In genomic region chr6:8472125-8472524, GRCm38 (mm10) we compare ENCODE assay signal across 21 mouse cellular contexts. TPM values are rescaled to one million over a fixed set of nuclear protein-coding genes. Genes with fewer than 3 reads are reported as not detected.
A peak's percentile ranks its signal among the peaks of the same experiment; 100 is the strongest.
DNase-seq lines count a peak whose midpoint lies in the region; ATAC-seq and TF ChIP-seq lines count a peak whose summit lies in the region.
"Had no signal": no experiment of that assay in that cellular context is flagged by ENCODE, and none has a peak within 500 bp of the region (broad histone marks: within the 10 kb centered on the region; RNA-seq: fewer than 3 reads in every experiment).

No protein-coding gene starts in this region.

- DNase-seq in gastrocnemius, adult 2 months, result no peak
- DNase-seq in gastrocnemius, adult 18-20 months (ENCODE audit: low spot score), result no peak
- no peak for DNase-seq in heart, adult 8-10 months (ENCODE audit: low spot score)
- no peak for DNase-seq in lung, embryonic 14.5 days
- DNase-seq in lung, adult 18-20 months, result no peak
- peak; percentile 42 for DNase-seq in adipocyte (ENCODE audit: low spot score)
- no peak for DNase-seq in right cerebral cortex, adult 2 months (ENCODE audit: low spot score in 2 of 2)
- DNase-seq: adrenal gland, postnatal 25 days; cerebellum, adult 11 months; cerebellum, adult 8-10 months; cerebellum, postnatal 14 days; embryo, embryonic 11 days; gastrocnemius, postnatal 10 days; kidney, adult 18-20 months had no signal

- ATAC-seq in heart, embryonic 11.5 days (replicated peaks; ENCODE audit: insufficient number of reproducible peaks, low FRiP score, low TSS enrichment), result no peak
- no peak for ATAC-seq in lung, embryonic 14.5 days (ENCODE audit: insufficient read depth)
- ATAC-seq: forebrain, embryonic 14.5 days; hindbrain, postnatal 0 days had no signal

- intact Hi-C loops in gastrocnemius, adult 2 months (cut with DNase I), result no loop called here

- H3K36me3 ChIP-seq in heart, embryonic 11.5 days (ENCODE audit: control insufficient read depth, insufficient read depth, low read length), result no peaks in the 10 kb centered on the region
- no peaks in the 10 kb centered on the region for H3K36me3 ChIP-seq in lung, embryonic 14.5 days (ENCODE audit: insufficient read depth)
- H3K36me3 ChIP-seq: embryonic facial prominence, embryonic 15.5 days; forebrain, embryonic 10.5 days; hindbrain, embryonic 12.5 days had no signal

- TF ChIP-seq CTCF in gastrocnemius, adult 2 months (IDR thresholded peaks at IDR 0.05), result no peak
- TF ChIP-seq CTCF in lung, embryonic 14.5 days (IDR thresholded peaks at IDR 0.05; ENCODE audit: low read depth), result no peak

- H3K9me3 ChIP-seq in heart, embryonic 11.5 days (replicated peaks; ENCODE audit: control insufficient read depth, low read length), result no peaks in the 10 kb centered on the region
- no peaks in the 10 kb centered on the region for H3K9me3 ChIP-seq in lung, embryonic 14.5 days (ENCODE audit: low read depth, low read length)
- H3K9me3 ChIP-seq: embryonic facial prominence, embryonic 15.5 days; forebrain, embryonic 10.5 days; hindbrain, embryonic 12.5 days had no signal

- H3K27me3 ChIP-seq in heart, embryonic 11.5 days (ENCODE audit: control insufficient read depth, insufficient read depth, low read length), result no peaks in the 10 kb centered on the region
- H3K27me3 ChIP-seq in lung, embryonic 14.5 days (ENCODE audit: insufficient read depth, low read length), result no peaks in the 10 kb centered on the region
- H3K27me3 ChIP-seq: embryonic facial prominence, embryonic 15.5 days; hindbrain, embryonic 12.5 days had no signal

- peaks cover 20% of the 10 kb centered on the region for H3K4me1 ChIP-seq in heart, embryonic 11.5 days (ENCODE audit: control insufficient read depth, insufficient read depth, low read length)
- H3K4me1 ChIP-seq in lung, embryonic 14.5 days (ENCODE audit: insufficient read depth), result peaks cover 25% of the 10 kb centered on the region
- H3K4me1 ChIP-seq: embryonic facial prominence, embryonic 15.5 days; hindbrain, embryonic 12.5 days had no signal

- no peak overlapping the region for H3K9ac ChIP-seq in heart, embryonic 11.5 days (ENCODE audit: low read depth, low read length)
- no peak overlapping the region for H3K9ac ChIP-seq in lung, embryonic 14.5 days
- H3K9ac ChIP-seq: embryonic facial prominence, embryonic 15.5 days; hindbrain, embryonic 12.5 days had no signal

- no peak overlapping the region for H3K4me3 ChIP-seq in gastrocnemius, adult 2 months
- no peak overlapping the region for H3K4me3 ChIP-seq in heart, embryonic 11.5 days (ENCODE audit: low read depth, low read length)
- no peak overlapping the region for H3K4me3 ChIP-seq in lung, embryonic 14.5 days (ENCODE audit: low read depth, low read length)
- H3K4me3 ChIP-seq: embryonic facial prominence, embryonic 15.5 days; erythroblast, embryonic 14.5 days; forebrain, embryonic 10.5 days; hindbrain, embryonic 12.5 days had no signal

- 62% methylated on average over 3 of the region's 3 CpGs for WGBS in heart, embryonic 11.5 days (ENCODE audit: insufficient replicate concordance)
- WGBS in lung, embryonic 14.5 days, result 75% methylated on average over 3 of the region's 3 CpGs

- peak overlapping the region; percentile 62 for H3K27ac ChIP-seq in gastrocnemius, adult 2 months
- peak overlapping the region; percentile 24; the same call in 1 of the 2 replicates for H3K27ac ChIP-seq in heart, embryonic 11.5 days (ENCODE audit: low read depth, low read length)
- peak overlapping the region; percentile 76 for H3K27ac ChIP-seq in lung, embryonic 14.5 days (ENCODE audit: low read depth)
- H3K27ac ChIP-seq: embryonic facial prominence, embryonic 15.5 days; forebrain, embryonic 10.5 days; hindbrain, embryonic 12.5 days; hindbrain, postnatal 0 days had no signal

- H3K4me2 ChIP-seq in heart, embryonic 11.5 days, result no peak overlapping the region
- no peak overlapping the region for H3K4me2 ChIP-seq in lung, embryonic 14.5 days
- H3K4me2 ChIP-seq: embryonic facial prominence, embryonic 15.5 days; hindbrain, embryonic 12.5 days had no signal

RNA-seq across cellular contexts. Expression of gene Glcci1, which starts 37.3 kb away (rescaled TPM):
- 1 to 10 TPM; 4.2 to 4.3 TPM for total RNA-seq in gastrocnemius, adult 2 months (2021)
- 1 to 10 TPM; 4.4 to 4.8 TPM for total RNA-seq in gastrocnemius, adult 18-20 months (2021)
- 6.7 and 7.4 TPM in 2 replicates for polyA plus RNA-seq in heart, embryonic 11.5 days (2014; fragmentation: Nextera tagmentation; extraction: Ambion mirVana)
- 1 to 10 TPM; 7.1 to 8.2 (median 7.7) TPM for total RNA-seq in heart, adult 8-10 months (2022)
- 19.2 and 19.4 TPM in 2 replicates for polyA plus RNA-seq in lung, embryonic 14.5 days (2014; fragmentation: Nextera tagmentation; extraction: Ambion mirVana)

Comparison
In these comparisons a context has a peak if more than half of its experiments do, and no peak if none do; other contexts are left out.
1. H3K27ac ChIP-seq: peak in every context shown above with its lines; median percentile 76 in lung, embryonic 14.5 days; 62 in gastrocnemius, adult 2 months; 24 in heart, embryonic 11.5 days.